Mouse (Mus musculus) forebrain, embryonic 11.5 days (tissue): ENCODE data around the gene Def6. TPM values are rescaled to one million over a fixed set of nuclear protein-coding genes. Genes with fewer than 3 reads are reported as not detected.

Experiments used
- ATAC-seq: fragments of 200-750 bp; cut with Nextera tagmentation; replicated peaks from 2 replicates; pipeline ENCODE4 v1.8.0; 2017; ENCODE audit warnings: moderate TSS enrichment; ENCODE audit not compliant: low FRiP score
- DNase-seq: peaks from one replicate; pipeline ENCODE4 v3.0.0-alpha.2; 2017; ENCODE audit warnings: low spot score
- H3K27ac ChIP-seq: fragments of 300-500 bp; sonication (generic); 2 replicates; pipeline ENCODE4 v1.5.1; 2014; ENCODE audit warnings: low read depth, low read length
- H3K27me3 ChIP-seq: fragments of 300-500 bp; sonication (generic); 2 replicates; pipeline ENCODE4 v1.6.1; 2014; ENCODE audit warnings: mild to moderate bottlenecking, low read length, mixed read lengths; ENCODE audit not compliant: control insufficient read depth, insufficient read depth
- H3K36me3 ChIP-seq: fragments of 300-500 bp; sonication (generic); 2 replicates; pipeline ENCODE4 v1.6.1; 2014; ENCODE audit warnings: mild to moderate bottlenecking, low read length, moderate library complexity, mixed read lengths; ENCODE audit not compliant: control insufficient read depth, insufficient read depth
- H3K4me1 ChIP-seq: fragments of 300-500 bp; sonication (generic); replicated peaks from 2 replicates; pipeline ENCODE4 v1.6.1; 2014; ENCODE audit warnings: low read length, mixed read lengths; ENCODE audit not compliant: control insufficient read depth, insufficient read depth
- H3K4me2 ChIP-seq: fragments of 300-500 bp; sonication (generic); 2 replicates; pipeline ENCODE4 v1.6.1; 2014; ENCODE audit warnings: low read depth, mild to moderate bottlenecking, low read length, moderate library complexity, mixed read lengths; ENCODE audit not compliant: severe bottlenecking
- H3K4me3 ChIP-seq: fragments of 300-500 bp; sonication (generic); 2 replicates; pipeline ENCODE4 v1.5.1; 2014; ENCODE audit warnings: low read depth, low read length
- H3K9ac ChIP-seq: fragments of 300-500 bp; sonication (generic); 2 replicates; pipeline ENCODE4 v1.6.1; 2014; ENCODE audit warnings: low read length
- H3K9me3 ChIP-seq: fragments of 300-500 bp; sonication (generic); 2 replicates; pipeline ENCODE4 v1.6.1; 2016; ENCODE audit warnings: low read length, mixed read lengths; ENCODE audit not compliant: control insufficient read depth
- WGBS: fragments of 180-500 bp; shearing (Covaris S2); extraction: QIAGEN DNeasy Blood & Tissue Kit; methylation state at CpG from one replicate; pipeline ENCODE4 v1.1.7; 2014; 5-methylcytosine and 5-hydroxymethylcytosine counted together
- polyA plus RNA-seq: library from polyadenylated mRNA; unstranded; fragments of >200 nt; fragmentation: Nextera tagmentation; extraction: Ambion mirVana; gene quantifications from 2 replicates; pipeline ENCODE4 v1.2.1, GENCODE M21; 2014

Def6 gene
- polyA plus RNA-seq, 1 experiment from 2014 or later = 2.2 TPM

GRCm38 (mm10) chr17:28231026-28231736 lies 23.6 kb downstream of the Def6 start:
- no peak for DNase-seq
- ATAC-seq = no peak
- 85% methylated on average over 18 of the region's 18 CpGs for WGBS
- no peak overlapping the region for H3K9ac ChIP-seq
- no peaks in the 10 kb centered on the region for H3K27me3 ChIP-seq
- no peaks in the 10 kb centered on the region for H3K36me3 ChIP-seq
- no peak overlapping the region for H3K4me3 ChIP-seq
- H3K27ac ChIP-seq = no peak overlapping the region
- H3K4me1 ChIP-seq = no peaks in the 10 kb centered on the region; the same call in 1 of the 2 replicates
- no peaks in the 10 kb centered on the region for H3K9me3 ChIP-seq
- H3K4me2 ChIP-seq = no peak overlapping the region

- Histone ChIP-seq H3K36me3 (no peaks in the 10 kb centered on the region), H3K27me3 (no peaks in the 10 kb centered on the region), H3K9ac (peak within 1 kb of the TSS; percentile 77), H3K9me3 (no peaks in the 10 kb centered on the region), H3K4me2 (peak within 1 kb of the TSS; percentile 62), H3K4me3 (peak within 1 kb of the TSS; percentile 69), H3K4me1 (no peaks in the 10 kb centered on the region; the same call in 1 of the 2 replicates), H3K27ac (0 out of 2 replicates have a peak within 1 kb of the TSS, but pooled peaks have one; percentile 4)
- DNase-seq (peak; percentile 100), ATAC-seq (peak; percentile 96)
- WGBS = 1% methylated on average over 55 of the region's 57 CpGs
Observed at GRCm38 (mm10) chr17:28232475-28233060, 25.0 kb downstream of the Def6 start, which contains the start of gene Ppard. Ppard (plus strand) TSS chr17:28232700.

- ATAC-seq = no peak
- WGBS = 5% methylated on average over 17 of the region's 17 CpGs
- Histone ChIP-seq H3K9me3 (no peaks in the 10 kb centered on the region), H3K27ac (no peak overlapping the region), H3K4me2 (peak overlapping the region; percentile 62), H3K9ac (peak overlapping the region; percentile 77), H3K27me3 (no peaks in the 10 kb centered on the region), H3K36me3 (no peaks in the 10 kb centered on the region), H3K4me1 (no peaks in the 10 kb centered on the region; the same call in 1 of the 2 replicates), H3K4me3 (peak overlapping the region; percentile 69)
- DNase-seq = no peak
Observed at GRCm38 (mm10) chr17:28233091-28233731, 25.6 kb downstream of the Def6 start.

GRCm38 (mm10) chr17:28234641-28235040 lies 27.1 kb downstream of the Def6 start:
- Histone ChIP-seq H3K9me3 (no peaks in the 10 kb centered on the region), H3K27me3 (no peaks in the 10 kb centered on the region), H3K27ac (no peak overlapping the region), H3K4me3 (no peak overlapping the region), H3K4me1 (no peaks in the 10 kb centered on the region; the same call in 1 of the 2 replicates), H3K36me3 (no peaks in the 10 kb centered on the region), H3K4me2 (no peak overlapping the region), H3K9ac (no peak overlapping the region)
- DNase-seq (no peak), ATAC-seq (no peak)
- WGBS = 89% methylated on average over 5 of the region's 5 CpGs

- no peak for DNase-seq
- H3K9ac ChIP-seq = no peak overlapping the region
- no peaks in the 10 kb centered on the region for H3K9me3 ChIP-seq
- ATAC-seq = no peak
- 77% methylated on average over 7 of the region's 7 CpGs for WGBS
- no peak overlapping the region for H3K4me3 ChIP-seq
- H3K4me1 ChIP-seq = no peaks in the 10 kb centered on the region; the same call in 1 of the 2 replicates
- H3K4me2 ChIP-seq = no peak overlapping the region
- H3K27me3 ChIP-seq = no peaks in the 10 kb centered on the region
- H3K36me3 ChIP-seq = no peaks in the 10 kb centered on the region
- no peak overlapping the region for H3K27ac ChIP-seq
Observed at GRCm38 (mm10) chr17:28235982-28236635, 28.5 kb downstream of the Def6 start.

GRCm38 (mm10) chr17:28236636-28237015 lies 29.0 kb downstream of the Def6 start:
- H3K27me3 ChIP-seq = no peaks in the 10 kb centered on the region
- WGBS = 91% methylated on average over 4 of the region's 4 CpGs

GRCm38 (mm10) chr17:28237362-28237761 lies 29.8 kb downstream of the Def6 start:
- H3K9me3 ChIP-seq = no peaks in the 10 kb centered on the region
- H3K4me1 ChIP-seq = no peaks in the 10 kb centered on the region; the same call in 1 of the 2 replicates
- DNase-seq (no peak), ATAC-seq (no peak)
- H3K27ac ChIP-seq = no peak overlapping the region
- no peak overlapping the region for H3K4me2 ChIP-seq
- no peaks in the 10 kb centered on the region for H3K27me3 ChIP-seq
- no peak overlapping the region for H3K9ac ChIP-seq
- WGBS = 72% methylated on average over 5 of the region's 5 CpGs
- no peak overlapping the region for H3K4me3 ChIP-seq
- H3K36me3 ChIP-seq = no peaks in the 10 kb centered on the region

More at GRCm38 (mm10) chr17:28236636-28237015, 29.0 kb downstream of the Def6 start:
- H3K4me2 ChIP-seq = no peak overlapping the region
- no peaks in the 10 kb centered on the region; the same call in 1 of the 2 replicates for H3K4me1 ChIP-seq
- DNase-seq (no peak), ATAC-seq (no peak)
- H3K4me3 ChIP-seq = no peak overlapping the region
- no peak overlapping the region for H3K9ac ChIP-seq
- H3K27ac ChIP-seq = no peak overlapping the region
- H3K9me3 ChIP-seq = no peaks in the 10 kb centered on the region
- no peaks in the 10 kb centered on the region for H3K36me3 ChIP-seq

GRCm38 (mm10) chr17:28237874-28238273 lies 30.3 kb downstream of the Def6 start:
- Histone ChIP-seq H3K9me3 (no peaks in the 10 kb centered on the region), H3K9ac (no peak overlapping the region), H3K4me2 (no peak overlapping the region), H3K27me3 (no peaks in the 10 kb centered on the region), H3K27ac (no peak overlapping the region), H3K36me3 (no peaks in the 10 kb centered on the region), H3K4me1 (no peaks in the 10 kb centered on the region; the same call in 1 of the 2 replicates), H3K4me3 (no peak overlapping the region)
- ATAC-seq (no peak), DNase-seq (no peak)
- 74% methylated on average over 6 of the region's 6 CpGs for WGBS
